Mouse (Mus musculus) G1E (cell line): ENCODE results near the gene Colq.

Source experiments
- CTCF ChIP-seq: IDR thresholded peaks from 2 replicates; pipeline ENCODE4 v1.5.1; 2012; ENCODE audit warnings: low read depth, low read length, inconsistent platforms, mixed read lengths
- GATA1 ChIP-seq: IDR thresholded peaks from 2 replicates; pipeline ENCODE4 v1.6.1; 2012; ENCODE audit warnings: borderline replicate concordance, low read length, inconsistent platforms, mixed read lengths
- POLR2AphosphoS5 ChIP-seq: IDR thresholded peaks from 2 replicates; pipeline ENCODE4 v1.6.1; 2012; ENCODE audit warnings: low read depth, low read length, inconsistent platforms; ENCODE audit not compliant: insufficient replicate concordance

DNA sequence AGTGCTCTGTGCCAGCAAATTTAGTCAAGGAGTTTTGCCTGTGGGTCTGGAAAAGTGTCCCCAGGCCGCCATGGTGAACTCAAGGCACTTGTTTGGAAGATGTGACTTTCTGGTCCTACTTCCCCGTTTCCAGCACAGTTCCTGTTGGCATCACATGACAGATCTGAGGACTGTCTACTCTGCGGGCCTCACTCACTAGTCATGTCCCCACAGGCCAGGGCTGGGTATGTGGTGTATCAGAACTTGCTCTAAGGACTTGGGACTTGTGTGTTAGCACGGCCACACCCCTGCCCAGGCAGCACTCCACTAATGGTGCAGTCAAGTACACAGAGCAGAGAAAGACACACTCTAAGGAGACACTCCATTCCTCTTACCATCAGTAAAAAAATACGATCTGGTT is 108.7 kb downstream of the Colq start:
- no peak for TF ChIP-seq CTCF
- no peak for TF ChIP-seq POLR2AphosphoS5
- no peak for TF ChIP-seq GATA1
